Comparison of ENCODE assay signal across 12 mouse cellular contexts in the genomic region with DNA sequence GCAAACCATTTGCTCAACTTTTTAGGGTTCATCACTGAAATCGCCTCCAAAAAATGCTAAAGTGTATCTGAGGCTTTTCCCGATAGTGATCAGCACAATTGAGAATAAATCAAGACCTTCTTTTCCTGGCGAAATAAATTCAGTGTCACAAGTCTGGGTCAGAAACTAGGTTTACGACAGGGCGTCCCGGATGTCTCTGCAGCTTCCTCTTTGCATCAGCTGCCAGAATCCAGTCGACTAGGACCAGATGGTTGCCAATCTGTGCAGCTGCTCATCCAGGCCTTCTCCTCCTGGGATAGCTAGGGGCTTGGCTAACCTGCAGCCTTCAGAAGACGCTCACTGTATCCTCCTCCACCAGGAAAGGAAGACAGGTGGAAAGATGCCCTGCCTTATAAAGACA.
DNase-seq lines count a peak whose midpoint lies in the region; ATAC-seq and TF ChIP-seq lines count a peak whose summit lies in the region.
"Had no signal": no experiment of that assay in that cellular context is flagged by ENCODE, and none has a peak within 500 bp of the region (broad histone marks: within the 10 kb centered on the region; RNA-seq: fewer than 3 reads in every experiment).

No protein-coding gene starts in this region.

- no peak for TF ChIP-seq CTCF in midbrain, postnatal 0 days (IDR thresholded peaks at IDR 0.05)

- H3K4me1 ChIP-seq in midbrain, postnatal 0 days (ENCODE audit: insufficient read depth, low read length) = no peaks in the 10 kb centered on the region
- H3K4me1 ChIP-seq in midbrain, embryonic 11.5 days (ENCODE audit: control insufficient read depth, insufficient read depth, low read length) = no peaks in the 10 kb centered on the region
- no peaks in the 10 kb centered on the region for H3K4me1 ChIP-seq in embryonic facial prominence, embryonic 10.5 days
- H3K4me1 ChIP-seq: liver, embryonic 15.5 days; midbrain, embryonic 13.5 days had no signal

- ATAC-seq in midbrain, postnatal 0 days (ENCODE audit: low FRiP score) = peak; percentile 34; the same call in 1 of the 2 replicates
- ATAC-seq in midbrain, embryonic 11.5 days (ENCODE audit: low FRiP score) = no peak
- ATAC-seq: midbrain, embryonic 13.5 days had no signal

- no peak overlapping the region for H3K9ac ChIP-seq in midbrain, postnatal 0 days (replicated peaks; ENCODE audit: low read length, poor library complexity, severe bottlenecking)
- H3K9ac ChIP-seq in midbrain, embryonic 11.5 days (ENCODE audit: low read length) = no peak overlapping the region
- H3K9ac ChIP-seq: liver, embryonic 15.5 days; midbrain, embryonic 13.5 days had no signal

- H3K9me3 ChIP-seq in midbrain, postnatal 0 days (ENCODE audit: low read length) = no peaks in the 10 kb centered on the region
- no peaks in the 10 kb centered on the region for H3K9me3 ChIP-seq in midbrain, embryonic 11.5 days (ENCODE audit: control insufficient read depth, low read length)
- H3K9me3 ChIP-seq in embryonic facial prominence, embryonic 10.5 days = no peaks in the 10 kb centered on the region
- H3K9me3 ChIP-seq: liver, embryonic 15.5 days; midbrain, embryonic 13.5 days had no signal

- intact Hi-C loops in gastrocnemius, postnatal 14 days (cut with DNase I; ENCODE audit: low total_unique reads) = no loop called here
- intact Hi-C loops in gastrocnemius, postnatal 36 days (cut with DNase I) = no loop called here

- WGBS in midbrain, postnatal 0 days = 93% methylated on average over 8 of the region's 8 CpGs
- WGBS in midbrain, embryonic 11.5 days = 84% methylated on average over 8 of the region's 8 CpGs
- 87% methylated on average over 8 of the region's 8 CpGs for WGBS in embryonic facial prominence, embryonic 10.5 days

- DNase-seq in gastrocnemius, postnatal 14 days = peak; percentile 26
- DNase-seq in gastrocnemius, postnatal 36 days = no peak
- DNase-seq in midbrain, postnatal 0 days (ENCODE audit: low spot score) = peak; percentile 60
- no peak for DNase-seq in midbrain, embryonic 11.5 days (ENCODE audit: low spot score, missing footprints)
- peak; percentile 68 to 80 for DNase-seq in kidney, postnatal 36 days
- DNase-seq in lung, postnatal 36 days = peak; percentile 23
- no peak for DNase-seq in urinary bladder, postnatal 14 days (ENCODE audit: low spot score)
- no peak for DNase-seq in embryonic facial prominence, embryonic 10.5 days (ENCODE audit: low spot score)
- DNase-seq: thymus, postnatal 14 days had no signal

- H3K27me3 ChIP-seq in midbrain, postnatal 0 days (ENCODE audit: insufficient read depth, low read length) = no peaks in the 10 kb centered on the region
- no peaks in the 10 kb centered on the region for H3K27me3 ChIP-seq in midbrain, embryonic 11.5 days (ENCODE audit: control insufficient read depth, insufficient read depth, low read length)
- no peaks in the 10 kb centered on the region for H3K27me3 ChIP-seq in embryonic facial prominence, embryonic 10.5 days (replicated peaks; ENCODE audit: low read depth, poor library complexity, severe bottlenecking)
- H3K27me3 ChIP-seq: liver, embryonic 15.5 days; midbrain, embryonic 13.5 days had no signal

- no peak overlapping the region for H3K4me3 ChIP-seq in midbrain, postnatal 0 days (ENCODE audit: low read depth, low read length)
- H3K4me3 ChIP-seq in midbrain, embryonic 11.5 days (ENCODE audit: low read depth, low read length) = no peak overlapping the region
- no peak overlapping the region for H3K4me3 ChIP-seq in embryonic facial prominence, embryonic 10.5 days
- H3K4me3 ChIP-seq: heart, adult 2 months; liver, embryonic 15.5 days; midbrain, embryonic 13.5 days had no signal

- no peak overlapping the region for H3K4me2 ChIP-seq in midbrain, postnatal 0 days (ENCODE audit: low read depth, low read length, poor library complexity, severe bottlenecking)
- no peak overlapping the region for H3K4me2 ChIP-seq in midbrain, embryonic 11.5 days
- H3K4me2 ChIP-seq: liver, embryonic 15.5 days; midbrain, embryonic 13.5 days had no signal

- H3K27ac ChIP-seq in midbrain, postnatal 0 days (ENCODE audit: low read depth, low read length) = no peak overlapping the region
- no peak overlapping the region for H3K27ac ChIP-seq in midbrain, embryonic 11.5 days (ENCODE audit: low read depth, low read length)
- H3K27ac ChIP-seq in embryonic facial prominence, embryonic 10.5 days (replicated peaks) = no peak overlapping the region
- H3K27ac ChIP-seq: heart, adult 2 months; liver, embryonic 15.5 days; midbrain, embryonic 13.5 days had no signal

- H3K36me3 ChIP-seq in midbrain, postnatal 0 days (ENCODE audit: insufficient read depth, low read length) = no peaks in the 10 kb centered on the region
- no peaks in the 10 kb centered on the region for H3K36me3 ChIP-seq in midbrain, embryonic 11.5 days (ENCODE audit: control insufficient read depth, insufficient read depth, low read length)
- no peaks in the 10 kb centered on the region for H3K36me3 ChIP-seq in embryonic facial prominence, embryonic 10.5 days (replicated peaks)
- H3K36me3 ChIP-seq: liver, embryonic 15.5 days; midbrain, embryonic 13.5 days had no signal

Comparison
In these comparisons a context has a peak if more than half of its experiments do, and no peak if none do; other contexts are left out.
1. DNase-seq: peak in gastrocnemius, postnatal 14 days (single experiment), midbrain, postnatal 0 days (single experiment), kidney, postnatal 36 days (2 of 2) and lung, postnatal 36 days (single experiment); none in gastrocnemius, postnatal 36 days (0 of 2), midbrain, embryonic 11.5 days (single experiment), urinary bladder, postnatal 14 days (single experiment) and embryonic facial prominence, embryonic 10.5 days (single experiment).